Mouse (Mus musculus) cortical plate, adult 2 months (tissue): ENCODE measurements at regions not wholly inside any gene's neighbourhood (a gene's known extent, or its start where the extent isn't known, plus 50 kb on each side); places are given as distances from the start of the nearest gene placed in this dataset.

Experiments
- H3K27ac ChIP-seq: fragments of 200-500 bp; 2 replicates; pipeline ENCODE4 v1.5.1; 2012; ENCODE audit warnings: low read length, control low read depth, inconsistent platforms; ENCODE audit not compliant: insufficient read depth
- H3K4me1 ChIP-seq: fragments of 200-500 bp; 2 replicates; pipeline ENCODE4 v1.6.1; 2011; ENCODE audit warnings: low read length; ENCODE audit not compliant: control insufficient read depth, insufficient read depth
- H3K4me3 ChIP-seq: fragments of 200-500 bp; 2 replicates; pipeline ENCODE4 v1.5.1; 2011; ENCODE audit warnings: mild to moderate bottlenecking, low read length, control low read depth; ENCODE audit not compliant: insufficient read depth
- CTCF ChIP-seq: fragments of 200-500 bp; IDR thresholded peaks from 2 replicates; pipeline ENCODE4 v1.5.1; 2011; ENCODE audit warnings: mild to moderate bottlenecking, control low read depth, low read length; ENCODE audit not compliant: insufficient read depth; ENCODE audit errors: extremely low read depth
- POLR2A ChIP-seq: fragments of 200-500 bp; IDR thresholded peaks from 2 replicates; pipeline ENCODE4 v1.6.1; 2011; ENCODE audit warnings: mild to moderate bottlenecking, low read length, control low read depth; ENCODE audit not compliant: insufficient read depth; ENCODE audit errors: extremely low read depth

GRCm38 (mm10) chr13:34465456-34465855, 120.5 kb upstream of the Slc22a23 start:
- Histone ChIP-seq H3K4me1 (no peaks in the 10 kb centered on the region), H3K4me3 (no peak overlapping the region), H3K27ac (no peak overlapping the region)
- TF ChIP-seq CTCF, result no peak
- no peak for TF ChIP-seq POLR2A

- no peak overlapping the region for H3K4me3 ChIP-seq
- TF ChIP-seq CTCF (no peak), POLR2A (no peak)
- no peaks in the 10 kb centered on the region for H3K4me1 ChIP-seq
- no peak overlapping the region for H3K27ac ChIP-seq
Measured at GRCm38 (mm10) chr13:34464221-34464620, 119.2 kb upstream of the Slc22a23 start.

GRCm38 (mm10) chr13:34462808-34463511, 118.0 kb upstream of the Slc22a23 start:
- Histone ChIP-seq H3K4me1 (no peaks in the 10 kb centered on the region), H3K27ac (no peak overlapping the region), H3K4me3 (no peak overlapping the region)
- TF ChIP-seq CTCF, result no peak
- no peak for TF ChIP-seq POLR2A

GRCm38 (mm10) chr13:34462206-34462807, 117.3 kb upstream of the Slc22a23 start:
- TF ChIP-seq POLR2A, result no peak
- TF ChIP-seq CTCF, result no peak
- no peak overlapping the region for H3K27ac ChIP-seq

GRCm38 (mm10) chr13:34460969-34461368, 116.0 kb upstream of the Slc22a23 start:
- Histone ChIP-seq H3K4me3 (no peak overlapping the region), H3K4me1 (no peaks in the 10 kb centered on the region), H3K27ac (no peak overlapping the region)
- no peak for TF ChIP-seq POLR2A
- no peak for TF ChIP-seq CTCF

More at GRCm38 (mm10) chr13:34462206-34462807, 117.3 kb upstream of the Slc22a23 start:
- no peaks in the 10 kb centered on the region for H3K4me1 ChIP-seq
- no peak overlapping the region for H3K4me3 ChIP-seq

GRCm38 (mm10) chr13:34456051-34456450, 111.1 kb upstream of the Slc22a23 start:
- Histone ChIP-seq H3K27ac (no peak overlapping the region), H3K4me3 (no peak overlapping the region), H3K4me1 (no peaks in the 10 kb centered on the region)
- TF ChIP-seq CTCF (no peak), POLR2A (no peak)

- H3K4me3 ChIP-seq, result no peak overlapping the region
- H3K27ac ChIP-seq, result no peak overlapping the region
- no peak for TF ChIP-seq POLR2A
- TF ChIP-seq CTCF, result no peak
- H3K4me1 ChIP-seq, result no peaks in the 10 kb centered on the region
Measured at GRCm38 (mm10) chr13:34446806-34447205, 101.8 kb upstream of the Slc22a23 start.

GRCm38 (mm10) chr13:34446327-34446726, 101.3 kb upstream of the Slc22a23 start:
- Histone ChIP-seq H3K4me3 (no peak overlapping the region), H3K27ac (no peak overlapping the region)

GRCm38 (mm10) chr13:34441347-34441746, 96.4 kb upstream of the Slc22a23 start:
- TF ChIP-seq POLR2A (no peak), CTCF (no peak)
- Histone ChIP-seq H3K4me3 (no peak overlapping the region), H3K4me1 (no peaks in the 10 kb centered on the region), H3K27ac (no peak overlapping the region)

More at GRCm38 (mm10) chr13:34446327-34446726, 101.3 kb upstream of the Slc22a23 start:
- H3K4me1 ChIP-seq, result no peaks in the 10 kb centered on the region
- no peak for TF ChIP-seq POLR2A
- TF ChIP-seq CTCF, result no peak

- no peak overlapping the region for H3K27ac ChIP-seq
- peaks cover 2% of the 10 kb centered on the region; the same call in 1 of the 2 replicates for H3K4me1 ChIP-seq
- H3K4me3 ChIP-seq, result no peak overlapping the region
- TF ChIP-seq CTCF, result no peak
- TF ChIP-seq POLR2A, result no peak
Measured at GRCm38 (mm10) chr13:34427527-34427926, 82.5 kb upstream of the Slc22a23 start.
